ENCODE assay signal across 8 mouse cellular contexts in the genomic region with DNA sequence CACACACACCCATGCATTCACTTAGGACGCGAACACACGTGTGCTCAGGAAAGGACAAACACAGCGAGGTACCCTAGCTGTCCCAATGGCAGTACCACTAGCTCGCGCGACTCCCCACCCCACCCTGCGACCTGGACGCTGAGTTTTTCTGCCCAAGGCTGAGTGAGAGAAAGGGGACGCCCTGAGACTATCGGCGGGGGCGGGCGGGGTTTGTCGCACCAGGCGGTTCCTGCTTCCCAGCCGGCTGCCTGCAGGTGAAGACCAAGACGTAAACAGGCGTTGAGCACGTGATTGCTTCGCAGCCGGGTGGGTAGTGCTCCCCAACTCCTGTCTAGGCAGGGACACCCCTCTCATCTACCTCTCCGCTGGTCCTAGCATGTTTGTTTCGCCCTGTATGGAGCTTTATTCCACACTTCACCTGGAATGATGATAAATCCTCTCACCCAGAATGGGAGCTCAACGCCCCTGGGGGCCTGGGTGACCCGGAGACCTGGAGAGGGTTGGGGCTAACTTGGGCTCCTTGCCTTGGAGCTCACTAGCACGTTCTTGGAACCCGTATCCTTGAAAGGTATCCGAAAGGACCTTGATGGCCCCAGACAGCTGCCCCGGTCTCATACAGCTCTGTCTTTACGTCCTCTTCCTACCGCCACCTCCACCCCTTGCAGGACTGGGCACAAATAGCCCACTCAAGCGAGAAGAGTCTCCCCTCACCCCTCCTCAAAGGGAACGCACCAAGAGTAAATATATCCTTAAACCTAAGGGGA. TPM values are rescaled to one million over a fixed set of nuclear protein-coding genes. Genes with fewer than 3 reads are reported as not detected.
DNase-seq lines count a peak whose midpoint lies in the region; ATAC-seq and TF ChIP-seq lines count a peak whose summit lies in the region.

No protein-coding gene starts in this region.

- TF ChIP-seq POLR2A in embryonic fibroblast, embryonic 13.5 days (IDR thresholded peaks at IDR 0.05; ENCODE audit: low read depth, low read length): no peak; the same call in 1 of the 2 replicates

- H3K9ac ChIP-seq in heart, postnatal 0 days (replicated peaks; ENCODE audit: low read depth, low read length): peak overlapping the region; percentile 94

- H3K27me3 ChIP-seq in E14TG2a.4 (ENCODE audit: insufficient read depth, low read length): peaks cover 10% of the 10 kb centered on the region
- H3K27me3 ChIP-seq in heart, postnatal 0 days (ENCODE audit: control insufficient read depth, insufficient read depth, low read length): no peaks in the 10 kb centered on the region
- H3K27me3 ChIP-seq in megakaryocyte, embryonic 14.5 days (replicated peaks): no peaks in the 10 kb centered on the region

- peaks cover 29% of the 10 kb centered on the region for H3K36me3 ChIP-seq in E14TG2a.4 (ENCODE audit: insufficient read depth, low read length)
- H3K36me3 ChIP-seq in heart, postnatal 0 days (replicated peaks; ENCODE audit: control insufficient read depth, insufficient read depth, low read length): peaks cover 17% of the 10 kb centered on the region
- peaks cover 29% of the 10 kb centered on the region for H3K36me3 ChIP-seq in megakaryocyte, embryonic 14.5 days (replicated peaks; ENCODE audit: low read length)

- no peak for TF ChIP-seq EP300 in heart, postnatal 0 days (IDR thresholded peaks at IDR 0.05; ENCODE audit: low read depth)

- WGBS in heart, postnatal 0 days: under 1% methylated on average over 34 of the region's 34 CpGs

- peaks cover 81% of the 10 kb centered on the region for H3K4me1 ChIP-seq in E14TG2a.4 (replicated peaks; ENCODE audit: low read depth, low read length)
- peaks cover 6% of the 10 kb centered on the region; the same call in 1 of the 2 replicates for H3K4me1 ChIP-seq in embryonic fibroblast, embryonic 13.5 days (ENCODE audit: control insufficient read depth, insufficient read depth, low read length)
- peaks cover 15% of the 10 kb centered on the region for H3K4me1 ChIP-seq in heart, postnatal 0 days (ENCODE audit: control insufficient read depth, insufficient read depth)
- H3K4me1 ChIP-seq in megakaryocyte, embryonic 14.5 days: peaks cover 72% of the 10 kb centered on the region

- H3K4me3 ChIP-seq in E14TG2a.4 (replicated peaks; ENCODE audit: low read length): peak overlapping the region; percentile 80
- peak overlapping the region; percentile 67 for H3K4me3 ChIP-seq in embryonic fibroblast, embryonic 13.5 days (ENCODE audit: insufficient read depth, low read length)
- H3K4me3 ChIP-seq in heart, postnatal 0 days (ENCODE audit: low read depth, low read length): peak overlapping the region; percentile 73
- peak overlapping the region; percentile 99 for H3K4me3 ChIP-seq in megakaryocyte, embryonic 14.5 days (replicated peaks)

- H3K27ac ChIP-seq in embryonic fibroblast, embryonic 13.5 days (ENCODE audit: insufficient read depth, low read length): peak overlapping the region; percentile 99
- peak overlapping the region; percentile 97 for H3K27ac ChIP-seq in heart, postnatal 0 days (ENCODE audit: low read depth)

- ATAC-seq in heart, postnatal 0 days (ENCODE audit: insufficient read depth, low read depth): no peak

- TF ChIP-seq CTCF in E14TG2a.4 (conservative IDR thresholded peaks at IDR 0.05; ENCODE audit: low read length): no peak
- no peak for TF ChIP-seq CTCF in embryonic fibroblast, embryonic 13.5 days (IDR thresholded peaks at IDR 0.05; ENCODE audit: borderline replicate concordance, insufficient read depth, low read length)
- no peak for TF ChIP-seq CTCF in heart, postnatal 0 days (IDR thresholded peaks at IDR 0.05; ENCODE audit: low read depth)

- DNase-seq in adrenal gland, postnatal 10 days: peak; percentile 78
- peak; percentile 45 for DNase-seq in heart, postnatal 0 days (ENCODE audit: low spot score)
- peak; percentile 73 to 87 for DNase-seq in kidney, postnatal 25 days
- peak; percentile 65 to 68 for DNase-seq in spleen, postnatal 36 days (ENCODE audit: low spot score in 2 of 2)
- no peak for DNase-seq in frontal cortex, adult 2 months (ENCODE audit: extremely low spot score in 1 of 2, low spot score in 1 of 2)

- H3K9me3 ChIP-seq in E14TG2a.4 (ENCODE audit: low read length): no peaks in the 10 kb centered on the region
- H3K9me3 ChIP-seq in heart, postnatal 0 days (replicated peaks; ENCODE audit: control insufficient read depth, low read length): no peaks in the 10 kb centered on the region
- H3K9me3 ChIP-seq in megakaryocyte, embryonic 14.5 days: no peaks in the 10 kb centered on the region

- H3K4me2 ChIP-seq in heart, postnatal 0 days (ENCODE audit: low read depth, low read length): peak overlapping the region; percentile 91

RNA-seq across cellular contexts. Expression of a gene that starts 1.5 kb away (rescaled TPM):
- 10 to 100 TPM; 63.1 to 77.8 TPM for total RNA-seq in adrenal gland, postnatal 10 days (2021)
- 54.1 and 62.0 TPM in 2 replicates for polyA plus RNA-seq in embryonic fibroblast, embryonic 13.5 days (2011; ENCODE audit: insufficient read length, low read depth, missing spikeins)
- 76.5 and 127 TPM in 2 replicates for total RNA-seq in heart, postnatal 0 days (2014; rRNA removed; ENCODE audit: low replicate concordance)
- polyA plus RNA-seq in heart, postnatal 0 days (2015; fragmentation: Nextera tagmentation; extraction: Ambion mirVana): 29.7 TPM in 2 replicates
- polyA plus RNA-seq in megakaryocyte, embryonic 14.5 days (2012; ENCODE audit: insufficient read depth, low replicate concordance): 59.9 and 91.6 TPM in 2 replicates
- polyA plus RNA-seq in frontal cortex, adult 2 months (2012; rRNA removed): 34.7 and 37.1 TPM in 2 replicates

RNA-seq across cellular contexts. Expression of a gene that starts 9.5 kb away (rescaled TPM):
- total RNA-seq in adrenal gland, postnatal 10 days (2021): 10 to 100 TPM; 50.0 to 58.3 TPM
- polyA plus RNA-seq in embryonic fibroblast, embryonic 13.5 days (2011; ENCODE audit: insufficient read length, low read depth, missing spikeins): 31.1 and 36.9 TPM in 2 replicates
- 75.4 and 76.4 TPM in 2 replicates for total RNA-seq in heart, postnatal 0 days (2014; rRNA removed; ENCODE audit: low replicate concordance)
- 82.5 and 83.7 TPM in 2 replicates for polyA plus RNA-seq in heart, postnatal 0 days (2015; fragmentation: Nextera tagmentation; extraction: Ambion mirVana)
- polyA plus RNA-seq in megakaryocyte, embryonic 14.5 days (2012; ENCODE audit: insufficient read depth, low replicate concordance): 76.4 and 192 TPM in 2 replicates
- polyA plus RNA-seq in frontal cortex, adult 2 months (2012; rRNA removed): 73.3 and 80.2 TPM in 2 replicates

RNA-seq across cellular contexts. Expression of a gene that starts 10.2 kb away (rescaled TPM):
- total RNA-seq in adrenal gland, postnatal 10 days (2021): 10 to 100 TPM; 26.2 to 29.5 TPM
- polyA plus RNA-seq in embryonic fibroblast, embryonic 13.5 days (2011; ENCODE audit: insufficient read length, low read depth, missing spikeins): 7.8 and 8.3 TPM in 2 replicates
- 12.9 and 13.0 TPM in 2 replicates for total RNA-seq in heart, postnatal 0 days (2014; rRNA removed; ENCODE audit: low replicate concordance)
- 14.0 and 14.9 TPM in 2 replicates for polyA plus RNA-seq in heart, postnatal 0 days (2015; fragmentation: Nextera tagmentation; extraction: Ambion mirVana)
- polyA plus RNA-seq in megakaryocyte, embryonic 14.5 days (2012; ENCODE audit: insufficient read depth, low replicate concordance): 2.0 and 7.3 TPM in 2 replicates
- 10.2 and 11.3 TPM in 2 replicates for polyA plus RNA-seq in frontal cortex, adult 2 months (2012; rRNA removed)

RNA-seq across cellular contexts. Expression of a gene that starts 26.8 kb away (rescaled TPM):
- total RNA-seq in adrenal gland, postnatal 10 days (2021): 10 to 100 TPM; 18.3 to 26.3 TPM
- polyA plus RNA-seq in embryonic fibroblast, embryonic 13.5 days (2011; ENCODE audit: insufficient read length, low read depth, missing spikeins): 3.4 and 4.9 TPM in 2 replicates
- 0.85 and 1.1 TPM in 2 replicates for total RNA-seq in heart, postnatal 0 days (2014; rRNA removed; ENCODE audit: low replicate concordance)
- 0.10 and 0.14 TPM in 2 replicates for polyA plus RNA-seq in heart, postnatal 0 days (2015; fragmentation: Nextera tagmentation; extraction: Ambion mirVana)
- 0.53 TPM in 1 of 2 replicates, not detected in the other for polyA plus RNA-seq in megakaryocyte, embryonic 14.5 days (2012; ENCODE audit: insufficient read depth, low replicate concordance)
- 52.4 and 53.9 TPM in 2 replicates for polyA plus RNA-seq in frontal cortex, adult 2 months (2012; rRNA removed)

RNA-seq across cellular contexts. Expression of a gene that starts 29.8 kb away (rescaled TPM):
- total RNA-seq in adrenal gland, postnatal 10 days (2021): under 1 TPM; 0.21 to 0.48 TPM
- 0.42 and 0.74 TPM in 2 replicates for polyA plus RNA-seq in embryonic fibroblast, embryonic 13.5 days (2011; ENCODE audit: insufficient read length, low read depth, missing spikeins)
- 0.65 TPM in 1 of 2 replicates, not detected in the other for total RNA-seq in heart, postnatal 0 days (2014; rRNA removed; ENCODE audit: low replicate concordance)
- 0.10 and 0.11 TPM in 2 replicates for polyA plus RNA-seq in heart, postnatal 0 days (2015; fragmentation: Nextera tagmentation; extraction: Ambion mirVana)
- 0.02 TPM in 1 of 2 replicates, not detected in the other for polyA plus RNA-seq in megakaryocyte, embryonic 14.5 days (2012; ENCODE audit: insufficient read depth, low replicate concordance)
- 7.6 and 7.7 TPM in 2 replicates for polyA plus RNA-seq in frontal cortex, adult 2 months (2012; rRNA removed)

Comparison
In these comparisons a context has a peak if more than half of its experiments do, and no peak if none do; other contexts are left out.
1. DNase-seq: peak in adrenal gland, postnatal 10 days (single experiment), heart, postnatal 0 days (single experiment), kidney, postnatal 25 days (2 of 2) and spleen, postnatal 36 days (2 of 2); none in frontal cortex, adult 2 months (0 of 2).
2. Peak in every context shown above with its lines, with median percentiles within 50 percentile points of each other: H3K4me3 ChIP-seq.